Mouse (Mus musculus) telencephalon, adult 2 months (tissue): ENCODE results near the gene Specc1l.
A peak's percentile ranks its signal among the peaks of the same experiment; 100 is the strongest.

Source experiments
- DNase-seq: peaks from one replicate; pipeline ENCODE4 v3.0.0-alpha.2; 2011; ENCODE audit warnings: low read depth, low spot score

The Specc1l gene

DNA sequence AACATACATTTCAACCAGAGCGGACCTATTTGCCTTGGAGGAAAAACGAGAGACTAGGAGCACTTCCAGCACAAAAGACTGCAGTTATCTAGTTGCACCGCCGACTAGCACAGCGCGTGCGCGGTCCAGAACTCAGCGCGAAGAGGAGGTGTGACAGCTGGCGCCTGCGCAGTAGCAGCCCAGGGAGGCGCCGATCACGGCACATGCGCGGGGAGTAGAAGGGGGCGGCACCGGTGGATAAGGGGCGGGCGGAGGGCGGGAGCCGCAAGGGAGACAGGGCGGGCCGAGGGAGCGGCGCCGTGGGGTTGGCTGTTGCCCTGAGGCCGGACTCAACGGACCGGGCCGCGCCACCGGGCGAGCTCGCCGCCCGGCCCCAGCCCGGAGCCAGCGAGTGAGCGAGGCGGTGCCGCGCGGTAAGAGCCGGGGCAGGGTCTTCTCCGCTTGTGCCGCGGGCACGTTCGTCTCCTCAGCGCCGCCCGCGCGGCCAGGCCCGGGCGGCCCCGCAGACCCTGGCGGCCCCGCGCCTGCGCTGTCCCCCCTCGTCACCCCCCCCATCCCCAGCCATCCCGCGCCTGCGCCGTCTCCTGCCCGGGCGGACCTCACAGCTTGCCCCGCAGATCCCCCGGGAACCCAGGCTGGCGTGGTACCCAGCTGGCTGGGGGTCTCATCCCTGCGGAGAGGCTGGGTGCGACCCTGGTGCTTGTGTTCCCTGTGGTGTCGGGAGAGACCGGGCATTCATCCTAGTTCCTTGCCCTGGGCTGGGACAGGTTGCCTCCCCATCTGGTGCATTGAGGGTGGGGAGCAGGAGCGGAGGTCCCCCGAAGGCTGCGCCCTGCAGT is at the start of gene Specc1l:
TSS of gene Specc1l (plus strand) at position 267 of the 839 bp plus-strand sequence.
- DNase-seq: peak; percentile 92

DNA sequence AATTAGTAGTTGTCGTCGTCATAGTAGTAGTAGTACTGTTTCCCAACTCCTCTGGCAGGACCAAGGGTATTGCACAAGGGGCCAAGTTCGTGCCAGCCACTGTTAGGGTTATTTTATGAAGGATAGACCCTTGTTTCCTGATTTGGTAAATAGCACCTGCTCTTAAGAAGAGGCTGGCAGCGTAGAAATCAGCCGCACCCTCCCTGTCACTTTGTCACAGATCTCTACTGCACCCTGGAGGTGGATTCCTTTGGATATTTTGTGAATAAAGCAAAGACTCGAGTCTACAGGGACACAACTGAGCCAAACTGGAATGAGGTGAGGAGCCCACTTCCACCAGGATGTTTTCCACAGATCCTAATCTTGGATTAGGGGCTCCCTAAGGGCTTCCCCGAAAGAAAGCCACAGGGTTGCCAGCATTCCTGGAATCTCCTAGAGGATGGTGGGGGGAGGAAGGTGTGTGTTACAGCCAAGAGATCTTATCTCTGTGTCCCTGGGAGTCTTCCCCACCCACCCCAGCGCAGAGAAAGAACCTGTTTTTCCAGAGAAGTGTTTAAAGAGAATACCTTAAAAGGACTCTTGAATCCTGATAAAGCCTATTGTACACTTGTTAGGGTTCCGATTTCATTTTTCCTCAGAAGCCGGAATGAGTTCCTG is 45.9 kb upstream of the Specc1l start:
- no peak for DNase-seq

GRCm38 (mm10) chr10:75166601-75167000 is 45.3 kb upstream of the Specc1l start:
- no peak for DNase-seq

DNA sequence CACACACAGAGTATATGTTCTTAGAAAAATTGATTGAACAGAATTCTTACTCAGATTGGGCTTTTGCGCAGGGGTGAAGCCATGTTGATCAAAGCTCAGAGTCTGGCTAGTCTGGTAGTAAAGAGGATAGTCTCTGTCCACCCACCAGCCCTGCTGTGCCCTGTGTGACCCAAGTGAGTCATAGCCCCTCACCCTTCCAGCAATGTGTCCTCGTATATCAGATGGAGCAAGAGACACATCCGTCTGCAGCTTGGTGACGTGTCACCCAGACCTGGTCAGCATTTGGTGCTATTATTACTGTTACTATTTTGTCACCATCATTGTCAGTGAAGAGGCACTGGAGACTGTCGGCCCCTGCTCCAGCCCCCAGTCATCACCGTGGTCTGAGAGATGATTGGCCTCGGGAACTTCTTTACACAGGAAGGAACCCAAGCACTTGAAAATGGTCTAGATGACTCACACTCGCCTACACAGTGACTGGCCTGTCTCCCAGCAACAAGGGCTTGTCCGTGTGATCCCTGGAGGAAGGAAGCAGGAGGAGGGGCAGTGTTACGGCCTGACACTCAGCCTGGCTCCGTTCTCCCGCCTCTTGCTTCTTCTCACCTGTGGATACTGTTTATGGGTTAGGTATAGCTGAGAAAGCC is 41.5 kb upstream of the Specc1l start:
- peak; percentile 40 for DNase-seq

DNA sequence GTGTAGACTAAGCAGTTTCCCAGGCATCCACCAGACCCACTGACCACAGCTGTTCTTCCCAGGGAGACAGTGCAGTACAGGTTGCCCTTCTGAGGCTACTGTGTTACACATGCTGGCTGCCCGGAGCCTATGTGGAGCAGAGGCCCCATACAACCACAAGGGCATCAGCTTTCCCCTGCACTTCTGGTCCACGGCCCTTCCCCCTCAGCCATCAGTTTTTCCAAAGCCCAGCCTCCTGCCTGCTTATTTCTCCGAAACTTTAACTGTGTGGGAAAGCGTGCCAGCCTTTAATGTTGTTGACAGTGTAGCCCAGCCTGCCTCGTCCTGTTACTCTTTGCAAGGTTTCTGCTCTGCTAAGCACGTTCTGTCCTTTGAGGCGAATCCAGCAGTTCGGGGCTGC is 38.8 kb upstream of the Specc1l start:
- DNase-seq: no peak

DNA sequence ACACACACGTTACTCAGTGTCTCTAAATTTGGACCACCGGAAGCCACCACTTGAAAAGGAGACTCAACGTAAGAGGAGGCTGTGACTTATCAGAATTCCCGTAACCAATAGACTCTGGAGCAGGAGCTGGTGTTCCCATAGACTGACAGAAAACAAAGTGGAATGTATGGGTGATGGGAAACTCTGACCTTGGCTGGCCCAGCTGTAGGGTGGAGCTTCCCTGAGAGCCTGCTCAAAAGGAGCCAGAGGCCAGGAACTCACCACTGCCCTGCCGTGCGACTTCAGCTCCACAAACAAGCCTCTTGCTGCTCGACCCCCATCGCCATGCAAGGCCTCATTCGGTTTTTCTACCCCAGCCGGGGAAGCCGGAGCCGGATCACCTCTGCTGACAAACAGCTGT is 38.2 kb upstream of the Specc1l start:
- DNase-seq: no peak

GRCm38 (mm10) chr10:75176494-75176893 is 35.4 kb upstream of the Specc1l start:
- DNase-seq: no peak

DNA sequence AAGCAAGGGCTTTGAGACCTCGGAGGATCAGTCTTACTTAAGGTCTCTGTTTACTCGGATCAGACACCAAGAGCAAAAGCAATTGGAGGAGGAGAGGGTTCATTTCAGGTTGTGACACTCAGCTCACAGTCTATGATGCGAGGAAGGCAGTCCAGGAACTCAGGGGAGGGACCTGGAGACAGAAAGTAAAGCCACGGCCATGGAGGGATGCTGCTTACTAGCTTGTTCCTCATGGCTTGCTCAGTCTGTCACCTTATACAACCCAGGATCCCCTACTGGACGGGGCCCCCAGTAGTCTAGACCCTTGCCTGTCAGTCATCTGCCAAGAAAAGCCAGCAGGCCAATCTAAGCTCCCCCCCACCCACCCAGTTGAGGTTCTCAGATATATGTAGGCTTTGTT is 33.0 kb upstream of the Specc1l start:
- DNase-seq: no peak

- peak; percentile 42 for DNase-seq
Measured at GRCm38 (mm10) chr10:75182151-75182774, 29.6 kb upstream of the Specc1l start.

- no peak for DNase-seq
Measured at GRCm38 (mm10) chr10:75184826-75185225, 27.0 kb upstream of the Specc1l start.

DNA sequence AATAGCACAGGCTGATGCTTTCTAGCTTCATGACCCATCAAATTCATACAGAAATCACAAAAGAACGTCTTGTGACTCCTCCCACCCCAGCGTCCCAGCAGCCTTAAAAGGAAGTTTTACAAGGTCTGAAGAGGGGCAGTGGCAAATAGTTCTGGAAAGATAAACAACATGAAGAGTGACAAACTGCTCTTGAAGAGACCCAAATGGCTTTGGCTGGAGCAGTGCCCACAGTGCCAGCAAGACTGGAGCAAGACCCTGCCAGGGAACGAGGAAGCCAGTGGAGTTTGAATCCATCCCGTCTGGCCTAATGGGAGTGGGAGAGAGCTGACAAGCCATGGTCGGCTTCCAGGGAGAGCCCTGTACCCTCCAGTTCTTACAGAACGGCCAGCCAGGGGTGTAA is 25.3 kb upstream of the Specc1l start:
- no peak for DNase-seq

DNA sequence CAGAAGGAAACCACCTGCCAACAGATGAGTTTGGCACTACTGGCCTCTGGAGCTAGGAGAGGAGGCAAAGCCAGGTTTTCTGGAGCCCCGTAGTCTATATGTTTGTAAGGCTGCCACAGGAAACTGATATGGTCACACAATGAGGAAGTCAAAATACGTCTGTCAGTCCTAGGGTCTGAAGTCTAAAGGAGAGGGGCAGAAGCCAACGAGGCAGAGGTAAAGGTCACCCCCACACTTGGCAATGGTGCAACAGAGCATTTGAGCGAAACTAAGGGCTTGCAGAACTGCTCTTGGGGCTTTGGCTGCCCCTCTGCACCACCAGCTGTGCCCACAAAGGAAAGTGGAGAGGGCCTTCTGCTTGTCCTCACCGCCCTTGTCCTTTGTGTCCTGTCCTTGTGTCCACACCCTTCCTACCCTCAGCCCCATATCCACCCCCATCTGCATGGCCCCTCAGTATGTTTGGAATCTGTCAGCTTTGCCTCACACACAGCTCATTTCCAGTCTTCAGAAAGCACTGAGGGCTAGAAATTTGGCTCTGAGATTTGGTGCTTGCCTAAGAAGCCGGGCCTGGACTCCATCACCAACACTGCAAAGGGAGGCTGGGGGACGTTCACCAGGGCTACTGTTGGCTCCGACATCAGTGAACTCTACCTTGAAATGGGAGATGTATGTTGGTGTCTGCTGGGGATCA is 24.4 kb upstream of the Specc1l start:
- DNase-seq: no peak

DNA sequence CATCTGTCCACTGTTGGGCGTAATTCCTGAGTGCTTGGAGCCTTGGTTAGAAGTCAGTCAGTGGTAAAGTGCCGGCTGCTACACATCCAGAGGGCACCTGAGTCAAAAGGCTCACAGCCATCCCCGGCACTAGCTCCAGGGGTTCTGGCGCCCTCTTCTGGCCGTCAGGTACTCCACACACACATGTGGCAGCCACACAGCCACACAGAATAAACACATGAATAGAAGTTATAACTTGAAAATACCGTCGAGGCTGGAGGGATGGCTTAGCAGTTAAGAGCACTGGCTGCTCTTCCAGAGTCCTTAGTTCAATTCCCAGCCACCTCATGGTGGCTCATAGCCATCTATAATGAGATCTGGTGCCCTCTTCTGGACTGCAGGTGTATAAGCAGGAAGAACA is 20.2 kb upstream of the Specc1l start:
- DNase-seq: no peak

DNA sequence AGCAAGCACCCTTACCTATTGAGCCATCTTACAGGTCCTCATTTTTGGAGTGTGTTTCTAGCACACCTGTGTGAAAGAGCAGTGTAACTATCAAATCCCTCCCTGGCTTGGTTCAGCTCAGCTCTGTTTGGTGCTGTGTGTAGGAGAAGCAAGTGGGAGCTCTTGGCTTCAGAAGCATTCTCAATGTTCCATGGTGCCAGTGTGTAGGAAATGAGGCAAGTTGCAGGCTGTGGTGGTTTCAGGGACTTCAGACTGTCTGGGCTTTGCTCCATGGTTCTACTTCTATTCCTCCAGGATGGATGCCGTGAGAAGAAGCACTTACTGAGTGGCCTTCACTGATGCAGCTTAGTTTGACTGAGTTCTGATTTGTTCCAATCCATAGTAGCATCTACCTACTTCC is 14.1 kb upstream of the Specc1l start:
- DNase-seq: peak; percentile 54

DNA sequence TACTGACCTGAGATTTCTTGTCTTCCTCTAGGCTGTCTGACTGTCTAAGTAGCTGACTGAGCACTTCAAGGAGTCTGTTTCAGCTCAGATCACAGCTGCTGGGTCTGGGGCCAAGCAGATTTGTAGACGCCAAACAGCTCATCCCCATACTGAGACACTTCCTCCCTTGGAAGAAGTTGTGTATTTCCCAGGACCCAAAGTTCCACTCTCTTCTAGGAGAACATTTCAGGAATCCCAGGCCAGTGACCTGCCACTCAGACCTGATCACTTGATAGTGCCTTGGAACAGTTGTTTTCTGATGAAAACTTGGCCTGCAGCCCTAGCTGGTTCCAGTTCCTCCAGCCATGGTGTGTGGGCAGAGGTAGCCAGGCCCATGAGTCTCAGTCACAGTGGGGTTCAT is 11.1 kb upstream of the Specc1l start:
- DNase-seq: no peak

GRCm38 (mm10) chr10:75206192-75206591 is 5.7 kb upstream of the Specc1l start:
- no peak for DNase-seq

GRCm38 (mm10) chr10:75210841-75211240 is 1.0 kb upstream of the Specc1l start:
- DNase-seq: no peak

GRCm38 (mm10) chr10:75212981-75213380 is 1.1 kb downstream of the Specc1l start:
- DNase-seq: peak; percentile 6

GRCm38 (mm10) chr10:75220722-75221121 is 8.8 kb downstream of the Specc1l start:
- no peak for DNase-seq

DNA sequence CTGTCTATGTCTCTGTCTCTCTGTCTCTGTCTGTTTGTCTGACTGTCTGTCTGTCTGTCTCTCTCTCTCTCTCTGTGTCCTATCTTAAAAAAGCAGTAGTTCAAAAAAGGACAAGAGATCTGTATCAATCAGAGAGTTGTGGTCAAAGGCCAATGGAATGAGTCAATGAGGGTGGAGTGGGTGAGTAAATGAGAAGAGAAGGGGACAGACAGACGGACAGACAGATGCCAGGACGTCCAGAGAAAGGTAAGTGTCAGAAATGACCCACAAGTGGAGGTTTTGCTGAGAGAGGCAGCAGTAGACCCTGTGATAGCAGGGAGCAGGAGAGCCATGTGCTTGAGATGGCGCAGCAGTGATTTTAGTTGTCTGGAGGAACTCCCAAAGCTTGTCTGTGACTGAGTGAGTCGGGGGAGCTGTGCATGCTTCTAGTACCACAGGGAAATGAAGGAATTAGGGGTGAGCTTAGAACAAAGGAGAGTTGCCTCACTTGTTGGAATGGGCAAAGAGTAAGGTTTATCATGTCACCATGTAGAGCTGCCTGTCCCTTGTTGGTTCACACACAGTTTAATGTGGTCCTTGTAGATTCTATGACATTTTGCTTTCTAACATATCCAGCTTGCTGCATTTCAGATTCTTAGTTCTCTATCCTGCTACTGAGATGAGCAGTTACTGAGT is 10.2 kb downstream of the Specc1l start:
- DNase-seq: no peak

DNA sequence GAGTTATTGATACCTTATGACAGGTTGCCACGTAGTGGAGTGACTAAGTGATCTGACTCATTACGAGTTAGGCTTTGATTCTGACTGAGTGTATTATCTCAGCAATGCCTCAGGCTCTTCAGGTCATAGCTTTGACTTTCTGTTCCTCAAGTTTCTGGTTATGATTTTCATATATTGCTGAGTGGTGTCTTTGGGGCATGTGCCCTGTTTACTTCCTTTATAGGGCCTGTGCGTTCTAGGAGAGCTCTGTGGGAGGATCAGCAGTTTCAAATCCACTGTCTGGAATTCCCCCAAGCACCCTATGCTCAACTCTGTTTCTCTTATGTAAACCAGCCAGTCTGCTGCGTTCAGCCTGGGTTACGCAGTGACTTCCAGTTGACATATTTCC is 10.7 kb downstream of the Specc1l start:
- peak; percentile 24 for DNase-seq
